Mouse (Mus musculus) liver, embryonic 14.5 days (tissue): ENCODE data around the gene Iqub. TPM values are rescaled to one million over a fixed set of nuclear protein-coding genes. Genes with fewer than 3 reads are reported as not detected.

Experiments used
- ATAC-seq: fragments of 200-750 bp; cut with Nextera tagmentation; 2 replicates; pipeline ENCODE4 v1.8.0; 2017; ENCODE audit warnings: moderate number of reproducible peaks, mild to moderate bottlenecking, moderate library complexity; ENCODE audit not compliant: insufficient read depth
- DNase-seq, 3 experiments: peaks; one replicate each; pipeline ENCODE4 v3.0.0-alpha.2; 2012 to 2013; ENCODE audit warnings: low read depth in 3 of 3, low spot score in 3 of 3
- H3K27ac ChIP-seq: fragments of 300-500 bp; sonication (generic); 2 replicates; pipeline ENCODE4 v1.5.1; 2014; ENCODE audit warnings: moderate library complexity, mild to moderate bottlenecking, control low read depth, inconsistent platforms
- H3K27me3 ChIP-seq: fragments of 300-500 bp; sonication (generic); 2 replicates; pipeline ENCODE4 v1.6.1; 2014; ENCODE audit warnings: mild to moderate bottlenecking, low read length, moderate library complexity; ENCODE audit not compliant: control insufficient read depth, insufficient read depth
- H3K36me3 ChIP-seq: fragments of 300-500 bp; sonication (generic); replicated peaks from 2 replicates; pipeline ENCODE4 v1.6.1; 2014; ENCODE audit warnings: low read depth; ENCODE audit not compliant: control insufficient read depth, insufficient read depth
- H3K4me1 ChIP-seq, 2 experiments: fragments of 200-500 bp in 1 of 2; fragments of 300-500 bp in 1 of 2; sonication (generic) in 1 of 2; replicated peaks; 2 replicates each; pipeline ENCODE4 v1.6.1; 2012 to 2014; ENCODE audit warnings: antibody characterized with exemption in 1 of 2, inconsistent platforms in 1 of 2, low read length in 1 of 2; ENCODE audit not compliant: control insufficient read depth in 2 of 2, insufficient read depth in 2 of 2
- H3K4me2 ChIP-seq: fragments of 300-500 bp; sonication (generic); 2 replicates; pipeline ENCODE4 v1.6.1; 2014; ENCODE audit warnings: low read depth, mild to moderate bottlenecking, control low read depth, moderate library complexity
- H3K4me3 ChIP-seq, 2 experiments: fragments of 200-500 bp in 1 of 2; fragments of 300-500 bp in 1 of 2; sonication (generic) in 1 of 2; 2 replicates each; pipeline ENCODE4 v1.5.1; 2012 to 2014; ENCODE audit warnings: low read depth in 2 of 2, low read length in 2 of 2, mild to moderate bottlenecking in 2 of 2, control low read depth in 1 of 2, inconsistent platforms in 1 of 2, moderate library complexity in 1 of 2; ENCODE audit not compliant: insufficient read depth in 1 of 2
- H3K9ac ChIP-seq: fragments of 300-500 bp; sonication (generic); replicated peaks from 2 replicates; pipeline ENCODE4 v1.6.1; 2014; ENCODE audit warnings: mild to moderate bottlenecking, control low read depth, moderate library complexity
- H3K9me3 ChIP-seq: fragments of 300-500 bp; sonication (generic); 2 replicates; pipeline ENCODE4 v1.6.1; 2016; ENCODE audit warnings: low read length, mixed read lengths; ENCODE audit not compliant: control insufficient read depth
- CTCF ChIP-seq: IDR thresholded peaks from 2 replicates; pipeline ENCODE4 v1.5.1; 2016; ENCODE audit warnings: antibody characterized with exemption, low read depth, control low read depth
- EP300 ChIP-seq: IDR thresholded peaks from 2 replicates; pipeline ENCODE4 v1.6.1; 2016; ENCODE audit warnings: antibody characterized with exemption, low read depth
- WGBS: fragments of 180-500 bp; shearing (Covaris S2); extraction: QIAGEN DNeasy Blood & Tissue Kit; methylation state at CpG from one replicate; pipeline ENCODE4 v1.1.7; 2014; ENCODE audit not compliant: insufficient replicate concordance; 5-methylcytosine and 5-hydroxymethylcytosine counted together
- polyA plus RNA-seq, 2 experiments: library from polyadenylated mRNA; depleted of rRNA in 1 of 2; stranded (reverse) in 1 of 2; unstranded in 1 of 2; fragments of >200 nt; fragmentation: Nextera tagmentation in 1 of 2; extraction: Ambion mirVana in 1 of 2; gene quantifications; 2 replicates each; pipeline versions ENCODE4 v1.2.1 to v1.2.3; 2012 to 2014

The Iqub gene
- polyA plus RNA-seq, 2 experiments = 0.01 TPM; not detected in 1

GRCm38 (mm10) chr6:24450241-24450640, 64.6 kb downstream of the Iqub start:
- H3K9me3 ChIP-seq = no peaks in the 10 kb centered on the region
- no peak overlapping the region for H3K4me3 ChIP-seq
- DNase-seq = no peak
- H3K27ac ChIP-seq = no peak overlapping the region
- no peaks in the 10 kb centered on the region for H3K36me3 ChIP-seq
- H3K4me1 ChIP-seq = no peaks in the 10 kb centered on the region
- H3K4me2 ChIP-seq = no peak overlapping the region
- 75% methylated on average over 6 of the region's 6 CpGs for WGBS
- no peak for ATAC-seq
- H3K9ac ChIP-seq = no peak overlapping the region
- TF ChIP-seq CTCF (no peak), EP300 (no peak)
- H3K27me3 ChIP-seq = no peaks in the 10 kb centered on the region

GRCm38 (mm10) chr6:24416056-24416455, 98.8 kb downstream of the Iqub start:
- no peak overlapping the region for H3K4me2 ChIP-seq
- no peak overlapping the region for H3K4me3 ChIP-seq
- ATAC-seq = no peak
- H3K9ac ChIP-seq = no peak overlapping the region
- no peak for TF ChIP-seq EP300
- H3K27ac ChIP-seq = no peak overlapping the region
- H3K36me3 ChIP-seq = no peaks in the 10 kb centered on the region
- 71% methylated on average over 11 of the region's 11 CpGs for WGBS
- no peaks in the 10 kb centered on the region for H3K9me3 ChIP-seq
- no peak for DNase-seq
- no peaks in the 10 kb centered on the region for H3K27me3 ChIP-seq
- H3K4me1 ChIP-seq = no peaks in the 10 kb centered on the region

GRCm38 (mm10) chr6:24415500-24415899, 99.4 kb downstream of the Iqub start:
- Histone ChIP-seq H3K4me1 (no peaks in the 10 kb centered on the region), H3K9ac (no peak overlapping the region), H3K9me3 (no peaks in the 10 kb centered on the region), H3K4me2 (no peak overlapping the region), H3K27ac (no peak overlapping the region), H3K4me3 (no peak overlapping the region), H3K27me3 (no peaks in the 10 kb centered on the region), H3K36me3 (no peaks in the 10 kb centered on the region)
- DNase-seq (no peak), ATAC-seq (no peak)
- TF ChIP-seq EP300 = no peak
- TF ChIP-seq CTCF = no peak
- 58% methylated on average over 1 of the region's 1 CpGs for WGBS

GRCm38 (mm10) chr6:24408573-24409427, 106.1 kb downstream of the Iqub start:
- H3K4me3 ChIP-seq = no peak overlapping the region
- WGBS = 61% methylated on average over 11 of the region's 11 CpGs
- ATAC-seq (no peak), DNase-seq (no peak)
- no peak overlapping the region for H3K9ac ChIP-seq
- no peaks in the 10 kb centered on the region for H3K36me3 ChIP-seq
- TF ChIP-seq EP300 = no peak
- TF ChIP-seq CTCF = no peak
- H3K9me3 ChIP-seq = no peaks in the 10 kb centered on the region
- H3K27me3 ChIP-seq = no peaks in the 10 kb centered on the region
- no peak overlapping the region for H3K4me2 ChIP-seq
- no peak overlapping the region for H3K27ac ChIP-seq
- no peaks in the 10 kb centered on the region for H3K4me1 ChIP-seq

GRCm38 (mm10) chr6:24407743-24408142, 107.1 kb downstream of the Iqub start:
- Histone ChIP-seq H3K27ac (no peak overlapping the region), H3K4me3 (no peak overlapping the region), H3K4me1 (no peaks in the 10 kb centered on the region), H3K36me3 (no peaks in the 10 kb centered on the region), H3K4me2 (no peak overlapping the region), H3K27me3 (no peaks in the 10 kb centered on the region), H3K9me3 (no peaks in the 10 kb centered on the region), H3K9ac (no peak overlapping the region)
- no peak for TF ChIP-seq EP300
- TF ChIP-seq CTCF = no peak
- ATAC-seq (no peak), DNase-seq (no peak)
- WGBS = 39% methylated on average over 3 of the region's 3 CpGs
